Mouse (Mus musculus) forebrain, embryonic 16.5 days (tissue): Measurements from ENCODE around the gene Bsg. TPM values are rescaled to one million over a fixed set of nuclear protein-coding genes. Genes with fewer than 3 reads are reported as not detected.

Experiments used
- ATAC-seq: fragments of 200-750 bp; cut with Nextera tagmentation; 2 replicates; pipeline ENCODE4 v1.8.0; 2017; ENCODE audit warnings: mild to moderate bottlenecking, moderate library complexity
- H3K27ac ChIP-seq: fragments of 300-500 bp; sonication (generic); 2 replicates; pipeline ENCODE4 v1.5.1; 2014; ENCODE audit warnings: low read length, control low read depth
- H3K27me3 ChIP-seq: fragments of 300-500 bp; sonication (generic); replicated peaks from 2 replicates; pipeline ENCODE4 v1.6.1; 2014; ENCODE audit warnings: low read length; ENCODE audit not compliant: control insufficient read depth, insufficient read depth
- H3K36me3 ChIP-seq: fragments of 300-500 bp; sonication (generic); 2 replicates; pipeline ENCODE4 v1.6.1; 2014; ENCODE audit not compliant: control insufficient read depth, insufficient read depth
- H3K4me1 ChIP-seq: fragments of 300-500 bp; sonication (generic); replicated peaks from 2 replicates; pipeline ENCODE4 v1.6.1; 2014; ENCODE audit warnings: low read length; ENCODE audit not compliant: control insufficient read depth, insufficient read depth
- H3K4me2 ChIP-seq: fragments of 300-500 bp; sonication (generic); 2 replicates; pipeline ENCODE4 v1.6.1; 2014; ENCODE audit warnings: mild to moderate bottlenecking, low read length, control low read depth
- H3K4me3 ChIP-seq: fragments of 300-500 bp; sonication (generic); replicated peaks from 2 replicates; pipeline ENCODE4 v1.5.1; 2014; ENCODE audit warnings: mild to moderate bottlenecking, low read length, control low read depth
- H3K9ac ChIP-seq: fragments of 300-500 bp; sonication (generic); replicated peaks from 2 replicates; pipeline ENCODE4 v1.6.1; 2014; ENCODE audit warnings: low read depth, low read length, control low read depth
- H3K9me3 ChIP-seq: fragments of 300-500 bp; sonication (generic); 2 replicates; pipeline ENCODE4 v1.6.1; 2016; ENCODE audit warnings: low read length; ENCODE audit not compliant: control insufficient read depth
- WGBS: fragments of 180-500 bp; shearing (Covaris S2); extraction: QIAGEN DNeasy Blood & Tissue Kit; methylation state at CpG from one replicate; pipeline ENCODE4 v1.1.7; 2014; 5-methylcytosine and 5-hydroxymethylcytosine counted together
- polyA plus RNA-seq: library from polyadenylated mRNA; unstranded; fragments of >200 nt; fragmentation: Nextera tagmentation; extraction: Ambion mirVana; gene quantifications from 2 replicates; pipeline ENCODE4 v1.2.1, GENCODE M21; 2015

The Bsg gene
- polyA plus RNA-seq, 1 experiment from 2014 or later = 726 TPM

DNA sequence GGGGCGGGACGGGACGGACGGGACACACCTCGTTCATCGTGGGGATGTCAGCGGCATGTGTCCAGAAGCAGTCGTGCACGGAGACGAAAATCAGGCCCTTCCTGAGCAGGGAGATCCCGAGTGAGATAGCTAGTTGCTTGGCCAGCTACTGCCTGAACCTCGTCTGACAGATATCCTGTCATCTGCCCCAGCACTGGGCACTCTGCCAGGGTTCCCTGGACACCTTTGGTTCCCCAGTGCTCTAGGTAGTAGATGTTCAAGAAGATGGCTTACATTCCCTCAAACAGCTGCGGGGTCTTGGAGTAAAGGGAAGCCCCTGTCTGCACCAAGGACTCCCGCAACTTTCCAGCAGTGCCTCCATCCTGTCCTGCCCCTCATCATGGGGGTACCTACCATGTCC lies 32.4 kb downstream of the Bsg start:
- 90% methylated on average over 14 of the region's 14 CpGs for WGBS
- peaks cover 28% of the 10 kb centered on the region for H3K9me3 ChIP-seq
- H3K27me3 ChIP-seq = peaks cover 2% of the 10 kb centered on the region
- no peaks in the 10 kb centered on the region for H3K4me1 ChIP-seq
- no peak overlapping the region for H3K9ac ChIP-seq
- no peak overlapping the region for H3K27ac ChIP-seq
- peaks cover 62% of the 10 kb centered on the region for H3K36me3 ChIP-seq
- no peak overlapping the region for H3K4me2 ChIP-seq
- no peak overlapping the region for H3K4me3 ChIP-seq
- ATAC-seq = no peak

DNA sequence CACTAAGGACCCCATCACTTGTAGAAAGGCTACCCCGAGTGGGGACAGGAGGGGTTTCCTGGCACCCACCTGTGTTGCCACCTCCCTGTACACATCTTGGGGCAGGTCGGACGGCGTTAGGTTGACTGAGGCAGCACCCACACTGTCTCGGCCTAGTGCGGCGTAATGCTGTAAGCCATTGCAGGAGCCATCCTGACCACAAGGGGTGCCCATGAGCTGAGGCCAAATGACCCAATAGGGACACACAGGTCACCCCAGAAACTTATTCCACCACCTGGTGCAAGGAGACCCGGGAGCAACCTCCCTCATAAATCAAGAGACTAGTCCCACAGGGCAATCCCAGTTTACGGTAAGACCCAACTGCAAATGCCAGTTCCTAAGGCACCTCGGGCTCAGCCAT lies 34.0 kb downstream of the Bsg start:
- H3K9ac ChIP-seq = no peak overlapping the region
- H3K36me3 ChIP-seq = peaks cover 73% of the 10 kb centered on the region
- H3K27me3 ChIP-seq = peaks cover 2% of the 10 kb centered on the region
- no peak for ATAC-seq
- H3K4me1 ChIP-seq = no peaks in the 10 kb centered on the region
- peaks cover 28% of the 10 kb centered on the region for H3K9me3 ChIP-seq
- 89% methylated on average over 10 of the region's 10 CpGs for whole genome bisulfite sequencing
- no peak overlapping the region for H3K27ac ChIP-seq
- H3K4me3 ChIP-seq = no peak overlapping the region
- H3K4me2 ChIP-seq = no peak overlapping the region

DNA sequence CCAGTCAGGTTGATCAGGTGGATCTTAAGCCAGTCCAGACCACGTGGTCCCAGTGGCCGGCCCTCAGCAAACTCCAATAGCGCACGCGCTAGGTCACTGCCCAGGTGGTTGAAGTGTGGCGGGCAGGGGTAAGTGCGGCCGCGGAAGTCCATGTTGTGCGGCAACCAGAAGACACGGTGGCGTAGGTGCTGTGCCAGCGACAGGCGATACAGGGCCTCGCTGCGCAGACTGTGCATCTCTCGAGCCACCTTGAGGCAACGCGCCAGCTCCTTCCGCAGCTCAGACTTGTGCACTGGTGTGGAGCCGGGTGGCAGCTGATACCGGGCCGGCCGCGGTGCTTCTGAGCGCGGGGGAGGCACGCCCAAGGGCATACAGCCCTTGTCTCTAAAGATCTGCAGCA lies 34.9 kb downstream of the Bsg start:
- H3K36me3 ChIP-seq = peaks cover 73% of the 10 kb centered on the region
- no peak overlapping the region for H3K9ac ChIP-seq
- no peak overlapping the region for H3K4me3 ChIP-seq
- ATAC-seq = no peak
- no peaks in the 10 kb centered on the region for H3K4me1 ChIP-seq
- no peak overlapping the region for H3K27ac ChIP-seq
- no peak overlapping the region for H3K4me2 ChIP-seq
- peaks cover 28% of the 10 kb centered on the region for H3K9me3 ChIP-seq
- 97% methylated on average over 28 of the region's 28 CpGs for WGBS
- H3K27me3 ChIP-seq = peaks cover 2% of the 10 kb centered on the region

DNA sequence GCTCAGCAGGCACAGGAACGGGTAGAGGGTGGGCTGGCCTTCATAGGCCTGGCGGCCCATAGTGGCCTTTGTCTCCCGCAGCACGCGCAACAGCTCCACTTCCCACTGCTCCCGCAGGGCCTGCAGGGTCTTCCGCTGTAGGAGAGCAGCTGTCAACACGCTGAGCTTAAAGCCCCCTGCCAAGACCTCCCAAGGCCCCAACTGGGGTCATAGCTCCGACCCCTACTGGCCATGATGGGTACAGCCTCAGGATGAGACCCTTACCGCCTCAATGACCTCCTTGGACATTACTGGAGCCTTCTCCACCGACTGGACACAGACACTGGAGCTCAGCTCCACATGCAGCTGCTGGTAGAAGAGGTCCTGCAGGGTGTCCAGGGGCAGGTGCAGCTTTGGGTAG lies 36.6 kb downstream of the Bsg start:
- 52% methylated on average over 11 of the region's 11 CpGs for WGBS
- peaks cover 2% of the 10 kb centered on the region for H3K27me3 ChIP-seq
- H3K27ac ChIP-seq = no peak overlapping the region
- peaks cover 28% of the 10 kb centered on the region for H3K9me3 ChIP-seq
- H3K4me3 ChIP-seq = no peak overlapping the region
- H3K4me2 ChIP-seq = no peak overlapping the region
- H3K4me1 ChIP-seq = peaks cover 5% of the 10 kb centered on the region
- no peak for ATAC-seq
- H3K9ac ChIP-seq = no peak overlapping the region
- peaks cover 66% of the 10 kb centered on the region for H3K36me3 ChIP-seq

DNA sequence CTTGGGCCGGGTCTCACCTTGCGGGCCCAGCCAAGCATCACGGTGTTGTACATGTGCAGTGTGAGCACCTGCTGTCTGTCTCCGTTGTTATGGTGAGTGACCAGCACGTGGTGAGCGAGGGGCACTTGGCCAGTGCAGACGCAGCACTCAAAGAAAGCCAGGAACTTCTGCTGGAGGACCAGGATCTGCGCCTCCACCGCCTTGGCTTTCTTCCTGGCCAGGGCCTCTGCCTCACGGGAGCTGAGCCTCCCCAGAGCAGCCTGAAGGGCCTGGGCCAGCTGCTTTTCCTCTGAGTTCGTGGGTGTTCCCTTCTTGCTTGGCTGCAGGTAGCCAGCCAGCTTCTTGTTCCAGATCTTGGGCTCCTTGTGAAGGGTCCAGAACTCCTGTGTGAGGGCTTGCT lies 38.9 kb downstream of the Bsg start:
- 94% methylated on average over 11 of the region's 11 CpGs for WGBS

DNA sequence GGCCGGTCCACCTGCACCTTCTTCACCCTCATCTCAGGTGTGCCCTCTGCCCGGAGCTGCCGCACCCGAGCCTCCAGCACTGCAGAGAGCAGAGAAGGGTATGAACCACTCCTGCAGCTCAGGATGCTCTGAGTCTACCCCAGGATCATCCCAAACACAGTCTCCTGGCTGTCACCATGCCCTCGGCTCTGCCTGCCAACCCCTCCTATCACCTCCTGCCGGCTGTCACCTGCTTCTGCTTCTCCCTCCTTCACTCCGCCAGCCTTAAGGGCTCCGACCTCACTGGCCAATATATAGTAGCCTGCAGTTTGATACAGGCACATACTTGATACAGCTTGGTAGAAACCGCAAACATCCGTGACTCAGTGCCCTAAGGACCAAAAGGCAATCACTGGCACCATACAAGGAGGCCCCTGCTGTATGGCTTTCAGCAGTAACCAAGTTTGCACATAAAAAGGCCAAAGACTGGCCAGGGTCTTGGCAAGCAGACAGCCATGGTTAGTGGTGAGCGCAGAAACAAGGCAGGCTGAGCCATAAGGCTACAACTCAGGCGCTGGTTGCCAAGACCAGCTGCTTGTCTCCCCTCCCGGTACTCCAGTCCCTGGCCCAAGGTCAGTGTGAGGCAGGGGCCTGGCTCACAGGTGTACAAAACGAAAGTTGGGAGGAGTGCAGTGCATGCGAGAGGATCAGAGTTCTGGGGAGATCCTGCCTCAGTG lies 39.5 kb downstream of the Bsg start:
- Histone ChIP-seq H3K4me2 (no peak overlapping the region), H3K4me3 (no peak overlapping the region), H3K27ac (no peak overlapping the region), H3K4me1 (peaks cover 10% of the 10 kb centered on the region), H3K27me3 (no peaks in the 10 kb centered on the region), H3K36me3 (peaks cover 40% of the 10 kb centered on the region), H3K9ac (no peak overlapping the region), H3K9me3 (peaks cover 15% of the 10 kb centered on the region)
- 93% methylated on average over 15 of the region's 15 CpGs for WGBS
- ATAC-seq = no peak

More for the DNA sequence above, 38.9 kb downstream of the Bsg start:
- peaks cover 46% of the 10 kb centered on the region for H3K36me3 ChIP-seq
- peaks cover 10% of the 10 kb centered on the region for H3K4me1 ChIP-seq
- peaks cover 21% of the 10 kb centered on the region for H3K9me3 ChIP-seq
- no peak overlapping the region for H3K9ac ChIP-seq
- no peak overlapping the region for H3K27ac ChIP-seq
- no peaks in the 10 kb centered on the region for H3K27me3 ChIP-seq
- no peak overlapping the region for H3K4me3 ChIP-seq
- H3K4me2 ChIP-seq = no peak overlapping the region
- ATAC-seq = no peak

DNA sequence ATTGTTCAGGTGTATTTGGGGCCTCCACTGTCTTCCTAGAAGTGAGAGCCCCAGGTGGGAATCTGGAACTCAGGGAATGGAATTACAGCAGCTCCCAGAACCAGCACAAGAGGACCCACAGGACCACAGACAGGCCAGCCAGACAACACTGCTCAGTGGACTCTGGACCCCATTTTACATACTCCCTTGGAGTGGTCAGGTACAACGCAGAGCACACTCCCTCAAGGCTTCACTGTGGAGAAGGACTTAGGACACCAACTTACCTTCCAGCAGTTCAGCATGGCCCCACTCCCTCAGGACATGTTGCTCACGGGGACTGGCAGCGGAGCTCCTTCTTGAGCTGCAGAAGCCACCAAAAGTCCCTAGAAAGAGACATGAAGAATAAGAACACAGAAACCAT lies 41.1 kb downstream of the Bsg start:
- peaks cover 2% of the 10 kb centered on the region for H3K9me3 ChIP-seq
- peaks cover 24% of the 10 kb centered on the region for H3K36me3 ChIP-seq
- H3K27ac ChIP-seq = no peak overlapping the region
- 93% methylated on average over 3 of the region's 3 CpGs for WGBS
- no peak for ATAC-seq
- H3K4me3 ChIP-seq = peak overlapping the region; percentile 73; the same call in 1 of the 2 replicates
- no peaks in the 10 kb centered on the region for H3K27me3 ChIP-seq
- H3K4me2 ChIP-seq = peak overlapping the region; percentile 56
- no peak overlapping the region for H3K9ac ChIP-seq
- H3K4me1 ChIP-seq = peaks cover 10% of the 10 kb centered on the region

DNA sequence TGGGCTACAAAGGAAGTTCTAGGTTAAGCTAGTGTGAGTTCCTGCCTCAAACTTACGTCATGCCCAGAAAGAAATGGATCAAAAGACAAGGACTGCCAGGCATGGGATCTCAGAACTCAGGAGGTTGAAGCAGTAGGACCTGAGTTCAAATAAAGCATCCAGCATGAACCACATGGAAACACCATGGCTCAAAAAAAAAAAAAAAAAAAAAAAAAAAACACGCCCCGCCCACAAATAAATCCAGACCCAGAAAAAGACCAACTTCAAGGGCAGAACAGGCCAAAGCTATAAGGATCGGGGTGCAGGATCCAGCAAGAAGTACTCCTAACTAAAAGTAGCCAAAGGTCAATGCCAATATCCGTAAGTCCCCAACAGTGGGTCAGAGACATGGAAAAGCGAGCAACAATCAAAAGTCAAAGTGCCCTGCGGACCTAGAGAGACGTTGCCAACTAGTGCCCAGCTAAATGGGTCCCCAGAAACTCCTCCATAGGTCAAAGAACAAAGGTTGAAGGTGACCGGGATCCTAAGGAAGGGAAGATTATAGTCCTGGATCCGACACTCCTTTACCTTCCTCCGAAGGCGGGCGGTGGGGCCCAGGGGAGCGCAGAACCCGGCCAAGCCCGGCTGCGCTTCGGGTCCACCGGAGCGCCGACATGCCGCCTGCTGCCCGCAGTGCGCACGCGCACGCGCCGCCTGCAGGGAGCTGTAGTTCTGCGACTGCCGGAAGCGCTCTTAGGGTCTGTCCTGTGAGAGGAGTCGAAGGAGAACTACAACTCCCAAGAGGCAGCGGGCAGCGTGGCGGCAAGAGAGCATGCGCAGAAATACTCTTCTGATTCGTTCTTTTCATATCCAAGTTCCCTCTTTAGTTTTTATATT lies 41.8 kb downstream of the Bsg start, which contains the start of gene Polrmt:
Gene Polrmt, minus strand, starts transcription at position 684 of the 876 bp plus-strand sequence.
- peak within 1 kb of the TSS; percentile 74 for H3K9ac ChIP-seq
- ATAC-seq = peak; percentile 99
- H3K4me2 ChIP-seq = peak within 1 kb of the TSS; percentile 56
- no peaks in the 10 kb centered on the region for H3K27me3 ChIP-seq
- no peaks in the 10 kb centered on the region for H3K9me3 ChIP-seq
- peaks cover 10% of the 10 kb centered on the region for H3K4me1 ChIP-seq
- 3% methylated on average over 38 of the region's 38 CpGs for WGBS
- peaks cover 16% of the 10 kb centered on the region for H3K36me3 ChIP-seq
- H3K27ac ChIP-seq = no peak within 1 kb of the TSS
- H3K4me3 ChIP-seq = peak within 1 kb of the TSS; percentile 73

DNA sequence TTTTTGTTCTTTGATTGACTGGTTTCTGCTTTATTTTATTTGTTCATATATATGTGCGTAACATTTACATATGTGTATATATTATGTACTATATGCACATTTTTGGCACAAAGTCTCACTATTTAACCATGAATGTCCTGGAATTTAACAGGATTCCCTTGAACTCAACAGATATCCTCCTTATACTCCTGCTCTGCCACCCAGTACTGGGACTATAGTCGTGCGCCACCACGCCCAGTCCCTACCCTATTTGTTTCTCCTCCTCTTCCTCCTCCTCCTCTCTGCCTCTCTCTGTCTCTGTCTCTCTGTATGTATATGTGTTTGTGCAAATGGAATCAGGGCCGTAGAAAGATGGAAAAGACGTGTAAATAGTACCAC lies 42.5 kb downstream of the Bsg start:
- peak; percentile 62 for ATAC-seq
- 23% methylated on average over 6 of the region's 6 CpGs for WGBS
- 0 out of 2 replicates have a peak overlapping the region, but pooled peaks have one; percentile 15 for H3K9ac ChIP-seq

More for the DNA sequence above, 42.5 kb downstream of the Bsg start:
- Histone ChIP-seq H3K4me2 (peak overlapping the region; percentile 55), H3K27ac (no peak overlapping the region), H3K9me3 (no peaks in the 10 kb centered on the region), H3K4me3 (peak overlapping the region; percentile 12), H3K4me1 (peaks cover 10% of the 10 kb centered on the region), H3K36me3 (peaks cover 11% of the 10 kb centered on the region; the same call in 1 of the 2 replicates), H3K27me3 (no peaks in the 10 kb centered on the region)
